Mouse (Mus musculus) limb, embryonic 10.5 days (tissue): ENCODE measurements around the gene Dnah8. TPM values are rescaled to one million over a fixed set of nuclear protein-coding genes. Genes with fewer than 3 reads are reported as not detected.

Experiments
- DNase-seq: peaks from one replicate; pipeline ENCODE4 v3.0.0-alpha.2; 2017; ENCODE audit warnings: low spot score
- H3K27ac ChIP-seq: fragments of 300-500 bp; sonication (generic); 2 replicates; pipeline ENCODE4 v1.5.1; 2016; ENCODE audit warnings: mild to moderate bottlenecking
- H3K27me3 ChIP-seq: fragments of 300-500 bp; sonication (generic); 2 replicates; pipeline ENCODE4 v1.6.1; 2016; ENCODE audit warnings: low read depth, mild to moderate bottlenecking; ENCODE audit not compliant: poor library complexity, severe bottlenecking
- H3K36me3 ChIP-seq: fragments of 300-500 bp; sonication (generic); 2 replicates; pipeline ENCODE4 v1.6.1; 2016; ENCODE audit warnings: mild to moderate bottlenecking, moderate library complexity
- H3K4me1 ChIP-seq: fragments of 300-500 bp; sonication (generic); 2 replicates; pipeline ENCODE4 v1.6.1; 2016
- H3K4me3 ChIP-seq: fragments of 300-500 bp; sonication (generic); 2 replicates; pipeline ENCODE4 v1.5.1; 2016; ENCODE audit warnings: mild to moderate bottlenecking, moderate library complexity
- H3K9me3 ChIP-seq: fragments of 300-500 bp; sonication (generic); replicated peaks from 2 replicates; pipeline ENCODE4 v1.6.1; 2016; ENCODE audit warnings: mild to moderate bottlenecking
- WGBS: fragments of 180-500 bp; shearing (Covaris S2); methylation state at CpG from one replicate; pipeline ENCODE4 v1.1.7; 2016; 5-methylcytosine and 5-hydroxymethylcytosine counted together
- polyA plus RNA-seq: library from polyadenylated mRNA; unstranded; fragments of >200 nt; fragmentation: Nextera tagmentation; extraction: Ambion mirVana; gene quantifications from 2 replicates; pipeline ENCODE4 v1.2.1, GENCODE M21; 2016

The Dnah8 gene
- polyA plus RNA-seq, 1 experiment from 2014 or later = 0.51 TPM

DNA sequence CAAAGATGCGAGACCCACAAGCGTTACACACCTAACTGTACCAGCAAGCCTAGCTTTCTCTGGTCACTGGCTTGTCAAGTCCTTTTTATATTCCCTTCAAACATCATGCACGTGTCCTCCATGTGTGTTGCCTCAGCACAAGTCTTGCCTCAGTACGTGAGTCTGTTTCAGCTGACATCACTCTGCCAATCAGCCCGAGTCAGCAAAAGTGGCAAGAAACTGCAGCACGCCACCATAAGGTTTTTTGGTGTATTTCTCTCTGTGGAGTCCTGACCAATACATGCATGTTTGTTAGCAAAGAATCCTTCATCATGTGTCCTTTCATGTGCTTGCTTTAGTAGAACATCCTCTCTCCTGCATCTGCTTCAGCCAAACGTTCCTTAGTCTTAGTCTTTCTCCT lies 200.3 kb downstream of the Dnah8 start:
- peaks cover 4% of the 10 kb centered on the region; the same call in 1 of the 2 replicates for H3K4me1 ChIP-seq
- no peaks in the 10 kb centered on the region for H3K9me3 ChIP-seq
- no peaks in the 10 kb centered on the region for H3K36me3 ChIP-seq
- DNase-seq = no peak
- H3K4me3 ChIP-seq = no peak overlapping the region
- no peak overlapping the region for H3K27ac ChIP-seq
- H3K27me3 ChIP-seq = no peaks in the 10 kb centered on the region
- 93% methylated on average over 7 of the region's 7 CpGs for WGBS

GRCm38 (mm10) chr17:30825731-30826304 lies 201.7 kb downstream of the Dnah8 start:
- no peak for DNase-seq
- no peaks in the 10 kb centered on the region for H3K36me3 ChIP-seq
- no peaks in the 10 kb centered on the region for H3K27me3 ChIP-seq
- peaks cover 4% of the 10 kb centered on the region; the same call in 1 of the 2 replicates for H3K4me1 ChIP-seq
- no peak overlapping the region for H3K4me3 ChIP-seq
- no peaks in the 10 kb centered on the region for H3K9me3 ChIP-seq
- WGBS = 74% methylated on average over 11 of the region's 11 CpGs
- H3K27ac ChIP-seq = no peak overlapping the region

DNA sequence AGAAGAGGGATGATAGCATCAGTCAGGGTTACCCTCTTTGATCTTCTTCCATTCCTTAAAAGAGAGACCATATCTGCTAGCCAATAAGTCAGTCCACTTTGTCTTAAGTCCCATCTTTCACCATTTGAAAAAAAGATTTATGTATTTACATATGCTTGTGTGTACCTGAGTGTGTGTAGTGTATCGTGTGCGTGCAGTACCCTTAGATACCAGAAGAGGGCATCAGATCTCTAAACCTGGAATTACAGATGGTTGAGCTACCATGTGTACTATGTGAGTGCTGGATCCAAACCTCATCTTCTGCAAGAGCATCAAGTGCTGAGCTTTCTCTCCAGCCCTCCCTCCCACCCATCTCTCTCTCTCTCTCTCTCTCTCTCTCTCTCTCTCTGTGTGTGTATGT lies 207.0 kb downstream of the Dnah8 start:
- 94% methylated on average over 2 of the region's 2 CpGs for WGBS
- H3K27ac ChIP-seq = no peak overlapping the region

DNA sequence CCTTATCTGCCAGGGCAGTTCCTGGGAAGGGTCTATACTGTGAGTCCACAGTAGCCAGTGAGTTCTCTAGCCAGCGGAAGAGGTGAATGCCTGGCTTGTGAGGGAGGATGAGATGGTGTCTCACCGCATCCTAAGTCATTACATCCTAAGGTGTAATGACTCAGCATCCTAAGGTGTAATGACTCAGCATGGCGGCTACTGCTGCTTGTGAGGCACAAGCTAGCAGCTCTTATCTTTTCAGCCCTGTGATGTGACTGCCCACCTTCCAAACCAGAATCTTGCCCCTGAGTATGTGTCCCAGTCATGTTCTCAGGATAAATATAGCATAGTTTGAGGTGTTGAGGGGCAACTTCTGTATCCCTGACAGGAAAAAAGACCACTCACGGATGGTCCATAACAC lies 211.3 kb downstream of the Dnah8 start:
- DNase-seq = no peak
- 87% methylated on average over 4 of the region's 4 CpGs for WGBS
- H3K4me3 ChIP-seq = no peak overlapping the region
- no peak overlapping the region for H3K27ac ChIP-seq
- no peaks in the 10 kb centered on the region for H3K36me3 ChIP-seq
- H3K27me3 ChIP-seq = no peaks in the 10 kb centered on the region
- H3K4me1 ChIP-seq = no peaks in the 10 kb centered on the region
- no peaks in the 10 kb centered on the region for H3K9me3 ChIP-seq

More for the DNA sequence above, 207.0 kb downstream of the Dnah8 start:
- DNase-seq = no peak
- Histone ChIP-seq H3K36me3 (no peaks in the 10 kb centered on the region), H3K27me3 (no peaks in the 10 kb centered on the region), H3K9me3 (no peaks in the 10 kb centered on the region), H3K4me3 (no peak overlapping the region), H3K4me1 (no peaks in the 10 kb centered on the region)

GRCm38 (mm10) chr17:30837031-30837430 lies 212.9 kb downstream of the Dnah8 start:
- Histone ChIP-seq H3K4me1 (no peaks in the 10 kb centered on the region), H3K27ac (no peak overlapping the region), H3K9me3 (no peaks in the 10 kb centered on the region), H3K4me3 (no peak overlapping the region), H3K36me3 (no peaks in the 10 kb centered on the region), H3K27me3 (no peaks in the 10 kb centered on the region)
- no peak for DNase-seq
- WGBS = 73% methylated on average over 1 of the region's 1 CpGs

DNA sequence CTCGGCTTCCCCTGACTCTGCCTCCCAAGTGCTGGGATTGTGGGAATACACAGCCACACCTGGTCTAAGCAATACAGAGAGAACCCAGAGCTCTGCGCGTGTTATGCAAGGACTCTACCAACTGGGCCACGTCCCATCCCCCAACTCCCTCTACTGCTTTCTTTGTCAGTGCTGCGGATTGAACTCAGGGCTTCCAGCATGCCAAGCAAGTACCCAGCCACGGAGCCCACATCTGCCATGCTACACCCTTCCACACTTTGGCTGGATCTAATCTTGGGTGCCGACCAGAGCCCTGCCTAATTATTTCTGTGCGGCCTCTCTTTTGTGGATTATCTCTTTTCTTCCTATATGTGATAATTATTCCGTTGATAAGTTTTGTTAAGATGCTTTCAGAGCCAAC lies 215.9 kb downstream of the Dnah8 start:
- 83% methylated on average over 9 of the region's 9 CpGs for WGBS
- H3K27ac ChIP-seq = no peak overlapping the region

GRCm38 (mm10) chr17:30842312-30842711 lies 218.2 kb downstream of the Dnah8 start:
- H3K27ac ChIP-seq = no peak overlapping the region
- WGBS = 88% methylated on average over 6 of the region's 6 CpGs

More for the DNA sequence above, 215.9 kb downstream of the Dnah8 start:
- no peak overlapping the region for H3K4me3 ChIP-seq
- no peaks in the 10 kb centered on the region for H3K9me3 ChIP-seq
- no peak for DNase-seq
- H3K4me1 ChIP-seq = no peaks in the 10 kb centered on the region
- no peaks in the 10 kb centered on the region for H3K27me3 ChIP-seq
- no peaks in the 10 kb centered on the region for H3K36me3 ChIP-seq

DNA sequence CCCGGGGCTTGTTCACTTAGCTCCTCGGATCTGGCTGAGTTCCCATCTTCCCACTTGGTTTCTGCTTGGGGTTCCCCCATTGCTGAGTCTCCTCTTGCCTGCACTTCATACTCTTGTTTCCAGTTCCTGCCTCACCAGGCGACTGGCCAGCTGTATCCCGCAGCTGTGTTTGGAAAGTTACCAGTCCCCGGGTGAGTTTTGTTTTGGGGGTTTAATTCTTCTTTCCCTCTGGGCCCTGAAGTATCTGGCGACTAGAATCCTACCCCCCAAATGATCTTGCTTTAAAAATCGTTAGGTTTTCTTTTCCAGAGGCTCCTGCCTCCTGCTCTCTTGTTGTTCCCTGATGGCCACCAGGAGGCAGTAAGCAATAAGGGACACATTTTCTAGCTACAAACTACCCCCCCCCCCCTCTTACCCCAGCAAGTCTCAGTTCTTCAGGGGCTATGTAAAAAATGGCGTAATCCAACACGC lies 220.2 kb downstream of the Dnah8 start:
- DNase-seq = no peak
- Histone ChIP-seq H3K4me3 (no peak overlapping the region), H3K9me3 (no peaks in the 10 kb centered on the region), H3K36me3 (no peaks in the 10 kb centered on the region), H3K4me1 (no peaks in the 10 kb centered on the region), H3K27ac (no peak overlapping the region), H3K27me3 (no peaks in the 10 kb centered on the region)
- WGBS = 57% methylated on average over 9 of the region's 9 CpGs

More at GRCm38 (mm10) chr17:30842312-30842711, 218.2 kb downstream of the Dnah8 start:
- H3K9me3 ChIP-seq = no peaks in the 10 kb centered on the region
- no peaks in the 10 kb centered on the region for H3K36me3 ChIP-seq
- no peak overlapping the region for H3K4me3 ChIP-seq
- H3K4me1 ChIP-seq = no peaks in the 10 kb centered on the region
- no peak for DNase-seq
- no peaks in the 10 kb centered on the region for H3K27me3 ChIP-seq

- 90% methylated on average over 7 of the region's 7 CpGs for WGBS
- H3K36me3 ChIP-seq = no peaks in the 10 kb centered on the region
- no peaks in the 10 kb centered on the region for H3K27me3 ChIP-seq
These were observed 223.3 kb downstream of the Dnah8 start for GRCm38 (mm10) chr17:30847498-30847897.

GRCm38 (mm10) chr17:30848086-30848485 lies 223.9 kb downstream of the Dnah8 start:
- H3K4me3 ChIP-seq = no peak overlapping the region
- no peak overlapping the region for H3K27ac ChIP-seq
- no peak for DNase-seq
- H3K9me3 ChIP-seq = no peaks in the 10 kb centered on the region
- no peaks in the 10 kb centered on the region for H3K27me3 ChIP-seq
- 94% methylated on average over 5 of the region's 5 CpGs for WGBS
- no peaks in the 10 kb centered on the region for H3K36me3 ChIP-seq
- H3K4me1 ChIP-seq = no peaks in the 10 kb centered on the region

More at GRCm38 (mm10) chr17:30847498-30847897, 223.3 kb downstream of the Dnah8 start:
- H3K4me3 ChIP-seq = no peak overlapping the region
- H3K27ac ChIP-seq = no peak overlapping the region
- no peaks in the 10 kb centered on the region for H3K9me3 ChIP-seq
- H3K4me1 ChIP-seq = no peaks in the 10 kb centered on the region
- no peak for DNase-seq

DNA sequence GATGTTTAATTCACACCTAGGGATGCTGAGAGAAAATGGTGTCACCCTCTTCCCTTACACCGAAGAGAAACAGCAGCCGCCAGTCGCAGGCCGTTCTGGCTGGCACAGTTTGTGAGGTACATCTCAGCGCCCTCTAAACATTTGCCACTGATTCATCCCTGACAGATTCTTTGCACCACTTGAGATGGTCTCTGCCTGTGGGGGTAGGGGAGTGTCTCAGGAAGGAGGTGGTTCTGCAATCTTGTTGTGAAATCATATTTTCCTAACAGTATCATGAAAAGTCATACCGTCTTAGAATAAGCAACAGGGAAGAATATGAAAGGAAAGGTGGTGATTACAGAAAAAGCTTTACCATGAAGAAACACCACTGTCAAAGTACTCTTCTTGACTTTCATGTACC lies 224.7 kb downstream of the Dnah8 start:
- Histone ChIP-seq H3K4me1 (no peaks in the 10 kb centered on the region), H3K36me3 (no peaks in the 10 kb centered on the region), H3K9me3 (no peaks in the 10 kb centered on the region), H3K4me3 (no peak overlapping the region), H3K27ac (no peak overlapping the region), H3K27me3 (no peaks in the 10 kb centered on the region)
- DNase-seq = no peak
- 90% methylated on average over 6 of the region's 6 CpGs for WGBS

- DNase-seq = no peak
- H3K27me3 ChIP-seq = no peaks in the 10 kb centered on the region
These were observed 225.7 kb downstream of the Dnah8 start for GRCm38 (mm10) chr17:30849813-30850212.

DNA sequence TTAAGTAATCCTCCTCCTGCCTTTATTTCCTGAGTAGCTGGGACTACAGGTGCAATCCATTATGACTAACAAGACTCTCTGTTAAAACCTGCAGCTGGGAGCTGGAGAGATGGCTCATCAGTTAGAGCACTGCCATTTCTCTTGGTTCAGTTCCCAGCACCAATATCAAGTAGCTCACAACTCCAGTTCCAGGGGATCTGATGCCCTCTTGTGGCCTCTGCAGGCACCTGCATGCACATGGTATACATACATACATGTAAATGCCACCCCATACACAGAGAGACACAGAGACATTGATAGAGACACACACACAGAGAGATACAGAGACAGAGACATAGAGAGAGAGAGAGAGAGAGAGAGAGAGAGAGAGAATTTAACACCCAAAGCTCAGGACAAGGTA lies 228.2 kb downstream of the Dnah8 start:
- Histone ChIP-seq H3K27ac (no peak overlapping the region), H3K36me3 (no peaks in the 10 kb centered on the region), H3K27me3 (no peaks in the 10 kb centered on the region)

More at GRCm38 (mm10) chr17:30849813-30850212, 225.7 kb downstream of the Dnah8 start:
- H3K27ac ChIP-seq = no peak overlapping the region
- H3K36me3 ChIP-seq = no peaks in the 10 kb centered on the region
- H3K9me3 ChIP-seq = no peaks in the 10 kb centered on the region
- WGBS = 96% methylated on average over 12 of the region's 12 CpGs
- H3K4me1 ChIP-seq = no peaks in the 10 kb centered on the region
- H3K4me3 ChIP-seq = no peak overlapping the region

DNA sequence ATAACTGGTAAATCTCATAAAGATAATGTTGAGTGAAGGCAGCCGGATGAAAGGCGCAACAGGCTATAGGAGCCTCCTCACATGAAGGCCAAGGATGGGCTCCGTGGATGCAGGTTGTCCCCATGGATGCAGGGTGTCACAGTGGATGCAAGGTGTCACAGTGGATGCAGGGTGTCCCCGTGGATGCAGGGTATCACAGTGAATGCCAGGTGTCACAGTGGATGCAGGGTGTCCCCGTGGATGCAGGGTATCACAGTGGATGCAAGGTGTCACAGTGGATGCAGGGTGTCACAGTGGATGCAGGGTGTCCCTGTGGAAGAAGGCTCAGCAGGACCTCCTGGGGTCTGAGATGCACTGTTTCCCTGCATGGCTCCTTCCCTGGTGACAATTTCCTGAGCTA lies 233.2 kb downstream of the Dnah8 start:
- Histone ChIP-seq H3K27ac (no peak overlapping the region), H3K36me3 (no peaks in the 10 kb centered on the region), H3K27me3 (no peaks in the 10 kb centered on the region), H3K9me3 (no peaks in the 10 kb centered on the region), H3K4me3 (no peak overlapping the region), H3K4me1 (peaks cover 23% of the 10 kb centered on the region)
- no peak for DNase-seq
- WGBS = 85% methylated on average over 5 of the region's 5 CpGs

More for the DNA sequence above, 228.2 kb downstream of the Dnah8 start:
- no peak for DNase-seq
- no peak overlapping the region for H3K4me3 ChIP-seq
- no peaks in the 10 kb centered on the region for H3K9me3 ChIP-seq
- no peaks in the 10 kb centered on the region for H3K4me1 ChIP-seq
